Mouse (Mus musculus): ENCODE data around the gene Rbm38.

- no peak for TF ChIP-seq POLR2A (IDR thresholded peaks at IDR 0.05; ENCODE audit: low read depth, low read length)
- no peak for TF ChIP-seq CTCF (IDR thresholded peaks at IDR 0.05; ENCODE audit: extremely low read depth, insufficient read length, insufficient replicate concordance, low read depth, low read length)
These were observed 6.0 kb downstream of the Rbm38 start for GRCm38 (mm10) chr2:173026286-173026685.
